Mouse (Mus musculus): ENCODE data around the gene Gbp8. TPM values are rescaled to one million over a fixed set of nuclear protein-coding genes. Genes with fewer than 3 reads are reported as not detected.
"Not testable (repeated sequence)": the region's sequence is repeated elsewhere in the genome, so short reads cannot be mapped to it uniquely, and the experiment has no call there.

The Gbp8 gene
- polyA plus RNA-seq, 1 experiment from 2014 or later: 0.29 TPM

- Histone ChIP-seq H3K4me3 (no peak overlapping the region), H3K4me2 (replicated peaks) (no peak overlapping the region), H3K9ac (no peak overlapping the region), H3K9me3 (no peaks in the 10 kb centered on the region), H3K27ac (no peak overlapping the region), H3K4me1 (no peaks in the 10 kb centered on the region), H3K27me3 (replicated peaks) (no peaks in the 10 kb centered on the region), H3K36me3 (no peaks in the 10 kb centered on the region)
- ATAC-seq (ENCODE audit: low FRiP score, low read depth): no peak
- WGBS: 93% methylated on average over 2 of the region's 2 CpGs
Measured at GRCm38 (mm10) chr5:105114696-105115095, 24.6 kb downstream of the Gbp8 start.

GRCm38 (mm10) chr5:105113656-105114055 is 25.7 kb downstream of the Gbp8 start:
- H3K27me3 ChIP-seq (replicated peaks): no peaks in the 10 kb centered on the region
- no peak overlapping the region for H3K4me2 ChIP-seq (replicated peaks)
- WGBS: 91% methylated on average over 5 of the region's 5 CpGs
- H3K9me3 ChIP-seq: no peaks in the 10 kb centered on the region
- no peak for ATAC-seq (ENCODE audit: low FRiP score, low read depth)
- H3K4me1 ChIP-seq: no peaks in the 10 kb centered on the region
- no peak overlapping the region for H3K4me3 ChIP-seq
- no peak overlapping the region for H3K9ac ChIP-seq
- H3K27ac ChIP-seq: no peak overlapping the region
- no peaks in the 10 kb centered on the region for H3K36me3 ChIP-seq

GRCm38 (mm10) chr5:105110271-105110852 is 29.0 kb downstream of the Gbp8 start:
- 28% methylated on average over 4 of the region's 4 CpGs for WGBS
- not testable (repeated sequence) for H3K36me3 ChIP-seq; H3K4me3 ChIP-seq; H3K9me3 ChIP-seq; H3K4me1 ChIP-seq; H3K27me3 ChIP-seq (replicated peaks); ATAC-seq (ENCODE audit: low FRiP score, low read depth); H3K4me2 ChIP-seq (replicated peaks); H3K9ac ChIP-seq; H3K27ac ChIP-seq

- H3K27ac ChIP-seq; ATAC-seq (ENCODE audit: low FRiP score, low read depth); H3K9me3 ChIP-seq; H3K4me3 ChIP-seq; H3K4me2 ChIP-seq (replicated peaks); H3K9ac ChIP-seq; H3K4me1 ChIP-seq; H3K27me3 ChIP-seq (replicated peaks); H3K36me3 ChIP-seq: not testable (repeated sequence)
- 48% methylated on average over 1 of the region's 1 CpGs for WGBS
Measured at GRCm38 (mm10) chr5:105109775-105110174, 29.6 kb downstream of the Gbp8 start.

- H3K4me2 ChIP-seq (replicated peaks): not testable (repeated sequence)
- 88% methylated on average over 2 of the region's 2 CpGs for WGBS
Measured at GRCm38 (mm10) chr5:105105689-105106088, 33.7 kb downstream of the Gbp8 start.

GRCm38 (mm10) chr5:105081900-105082299 is 57.4 kb downstream of the Gbp8 start:
- Histone ChIP-seq H3K27me3 (replicated peaks) (no peaks in the 10 kb centered on the region), H3K4me3 (no peak overlapping the region), H3K27ac (no peak overlapping the region), H3K36me3 (no peaks in the 10 kb centered on the region), H3K9me3 (peaks cover 6% of the 10 kb centered on the region; the same call in 1 of the 2 replicates), H3K4me1 (no peaks in the 10 kb centered on the region), H3K9ac (no peak overlapping the region), H3K4me2 (replicated peaks) (no peak overlapping the region)
- no peak for ATAC-seq (ENCODE audit: low FRiP score, low read depth)

More at GRCm38 (mm10) chr5:105105689-105106088, 33.7 kb downstream of the Gbp8 start:
- not testable (repeated sequence) for H3K4me3 ChIP-seq; ATAC-seq (ENCODE audit: low FRiP score, low read depth); H3K9ac ChIP-seq; H3K27me3 ChIP-seq (replicated peaks); H3K36me3 ChIP-seq; H3K4me1 ChIP-seq; H3K9me3 ChIP-seq; H3K27ac ChIP-seq

- H3K9me3 ChIP-seq; H3K4me1 ChIP-seq; H3K27me3 ChIP-seq (replicated peaks); H3K4me3 ChIP-seq; H3K4me2 ChIP-seq (replicated peaks); H3K9ac ChIP-seq; H3K36me3 ChIP-seq; H3K27ac ChIP-seq; ATAC-seq (ENCODE audit: low FRiP score, low read depth): not testable (repeated sequence)
Measured at GRCm38 (mm10) chr5:105068356-105068755, 71.0 kb downstream of the Gbp8 start.

- H3K9ac ChIP-seq; ATAC-seq (ENCODE audit: low FRiP score, low read depth); H3K27ac ChIP-seq; H3K27me3 ChIP-seq (replicated peaks); H3K36me3 ChIP-seq; H3K9me3 ChIP-seq; H3K4me1 ChIP-seq; H3K4me3 ChIP-seq; H3K4me2 ChIP-seq (replicated peaks): not testable (repeated sequence)
- WGBS: 69% methylated on average over 2 of the region's 2 CpGs
Measured at GRCm38 (mm10) chr5:105064443-105064842, 74.9 kb downstream of the Gbp8 start.

GRCm38 (mm10) chr5:105063321-105063720 is 76.0 kb downstream of the Gbp8 start:
- no peak overlapping the region for H3K4me3 ChIP-seq
- ATAC-seq (ENCODE audit: low FRiP score, low read depth): no peak
- H3K9me3 ChIP-seq: no peaks in the 10 kb centered on the region

GRCm38 (mm10) chr5:105062403-105062802 is 76.9 kb downstream of the Gbp8 start:
- not testable (repeated sequence) for H3K27me3 ChIP-seq (replicated peaks); H3K4me2 ChIP-seq (replicated peaks); H3K9me3 ChIP-seq; H3K4me3 ChIP-seq; H3K4me1 ChIP-seq; H3K9ac ChIP-seq; H3K27ac ChIP-seq; H3K36me3 ChIP-seq; ATAC-seq (ENCODE audit: low FRiP score, low read depth)
- 80% methylated on average over 2 of the region's 2 CpGs for WGBS

More at GRCm38 (mm10) chr5:105063321-105063720, 76.0 kb downstream of the Gbp8 start:
- H3K27ac ChIP-seq: no peak overlapping the region
- H3K27me3 ChIP-seq (replicated peaks): no peaks in the 10 kb centered on the region
- H3K4me2 ChIP-seq (replicated peaks): no peak overlapping the region
- H3K9ac ChIP-seq: no peak overlapping the region
- 69% methylated on average over 1 of the region's 1 CpGs for WGBS
- H3K4me1 ChIP-seq: no peaks in the 10 kb centered on the region
- H3K36me3 ChIP-seq: no peaks in the 10 kb centered on the region

GRCm38 (mm10) chr5:105060224-105060623 is 79.1 kb downstream of the Gbp8 start:
- no peak for ATAC-seq (ENCODE audit: low FRiP score, low read depth)
- Histone ChIP-seq H3K4me1 (no peaks in the 10 kb centered on the region), H3K9me3 (no peaks in the 10 kb centered on the region), H3K36me3 (no peaks in the 10 kb centered on the region), H3K27me3 (replicated peaks) (no peaks in the 10 kb centered on the region), H3K27ac (no peak overlapping the region), H3K9ac (no peak overlapping the region), H3K4me3 (no peak overlapping the region), H3K4me2 (replicated peaks) (no peak overlapping the region)
- WGBS: 94% methylated on average over 2 of the region's 2 CpGs

GRCm38 (mm10) chr5:105055279-105055678 is 84.1 kb downstream of the Gbp8 start:
- Histone ChIP-seq H3K4me2 (replicated peaks) (no peak overlapping the region), H3K9me3 (no peaks in the 10 kb centered on the region), H3K9ac (no peak overlapping the region), H3K36me3 (no peaks in the 10 kb centered on the region), H3K4me3 (no peak overlapping the region), H3K4me1 (no peaks in the 10 kb centered on the region), H3K27me3 (replicated peaks) (no peaks in the 10 kb centered on the region), H3K27ac (no peak overlapping the region)
- ATAC-seq (ENCODE audit: low FRiP score, low read depth): no peak
- WGBS: 88% methylated on average over 2 of the region's 2 CpGs

GRCm38 (mm10) chr5:105053471-105054169 is 85.7 kb downstream of the Gbp8 start:
- H3K27me3 ChIP-seq (replicated peaks); H3K9ac ChIP-seq; H3K4me3 ChIP-seq; H3K36me3 ChIP-seq; H3K27ac ChIP-seq; ATAC-seq (ENCODE audit: low FRiP score, low read depth); H3K4me2 ChIP-seq (replicated peaks); H3K9me3 ChIP-seq; H3K4me1 ChIP-seq: not testable (repeated sequence)
- WGBS: 74% methylated on average over 1 of the region's 1 CpGs

Data from neural tube, embryonic 12.5 days (tissue).